Mouse (Mus musculus) bone marrow, adult 2 months (tissue): Measurements from ENCODE around the gene Car12. TPM values are rescaled to one million over a fixed set of nuclear protein-coding genes. Genes with fewer than 3 reads are reported as not detected.

ENCODE experiments used
- H3K27ac ChIP-seq: fragments of 200-500 bp; 2 replicates; pipeline ENCODE4 v1.5.1; 2012; ENCODE audit warnings: low read depth, mild to moderate bottlenecking, control low read depth, inconsistent platforms, low read length; ENCODE audit not compliant: control insufficient read depth, poor library complexity, insufficient read depth
- H3K4me1 ChIP-seq: fragments of 200-500 bp; 2 replicates; pipeline ENCODE4 v1.6.1; 2011; ENCODE audit warnings: low read length; ENCODE audit not compliant: control insufficient read depth, insufficient read depth
- H3K4me3 ChIP-seq: fragments of 200-500 bp; replicated peaks from 2 replicates; pipeline ENCODE3; 2011; ENCODE audit warnings: mild to moderate bottlenecking, low read depth, low read length, control low read depth; ENCODE audit not compliant: control insufficient read depth
- CTCF ChIP-seq: fragments of 200-500 bp; IDR thresholded peaks from 2 replicates; pipeline ENCODE4 v1.5.1; 2011; ENCODE audit warnings: low read length, control low read depth; ENCODE audit not compliant: control insufficient read depth, insufficient read depth
- POLR2A ChIP-seq: fragments of 200-500 bp; IDR thresholded peaks from 2 replicates; pipeline ENCODE4 v1.6.1; 2011; ENCODE audit warnings: low read depth, mild to moderate bottlenecking, control low read depth, low read length, borderline replicate concordance; ENCODE audit not compliant: control insufficient read depth
- WGBS: fragments of 180-500 bp; shearing (Covaris S2); methylation state at CpG from one replicate; pipeline ENCODE4 v1.1.7; 2018; 5-methylcytosine and 5-hydroxymethylcytosine counted together
- polyA plus RNA-seq: library from polyadenylated mRNA; stranded (reverse); fragments of >200 nt; gene quantifications from 2 replicates; pipeline ENCODE4 v1.2.4, GENCODE M21; 2011; ENCODE audit warnings: low replicate concordance; ENCODE audit not compliant: missing spikeins, insufficient read depth, insufficient read length

Car12 gene
- polyA plus RNA-seq, 1 experiment: 0.95 TPM

GRCm38 (mm10) chr9:66716533-66716932 lies 3.0 kb downstream of the Car12 start:
- Histone ChIP-seq H3K4me3 (no peak overlapping the region), H3K27ac (no peak overlapping the region), H3K4me1 (no peaks in the 10 kb centered on the region)
- TF ChIP-seq POLR2A (no peak), CTCF (no peak)
- 81% methylated on average over 3 of the region's 3 CpGs for WGBS

- H3K4me3 ChIP-seq: no peak overlapping the region
- H3K4me1 ChIP-seq: no peaks in the 10 kb centered on the region
- no peak overlapping the region for H3K27ac ChIP-seq
- no peak for TF ChIP-seq POLR2A
- no peak for TF ChIP-seq CTCF
- WGBS: 35% methylated on average over 8 of the region's 8 CpGs
These were observed 7.4 kb downstream of the Car12 start for GRCm38 (mm10) chr9:66720686-66721450.

DNA sequence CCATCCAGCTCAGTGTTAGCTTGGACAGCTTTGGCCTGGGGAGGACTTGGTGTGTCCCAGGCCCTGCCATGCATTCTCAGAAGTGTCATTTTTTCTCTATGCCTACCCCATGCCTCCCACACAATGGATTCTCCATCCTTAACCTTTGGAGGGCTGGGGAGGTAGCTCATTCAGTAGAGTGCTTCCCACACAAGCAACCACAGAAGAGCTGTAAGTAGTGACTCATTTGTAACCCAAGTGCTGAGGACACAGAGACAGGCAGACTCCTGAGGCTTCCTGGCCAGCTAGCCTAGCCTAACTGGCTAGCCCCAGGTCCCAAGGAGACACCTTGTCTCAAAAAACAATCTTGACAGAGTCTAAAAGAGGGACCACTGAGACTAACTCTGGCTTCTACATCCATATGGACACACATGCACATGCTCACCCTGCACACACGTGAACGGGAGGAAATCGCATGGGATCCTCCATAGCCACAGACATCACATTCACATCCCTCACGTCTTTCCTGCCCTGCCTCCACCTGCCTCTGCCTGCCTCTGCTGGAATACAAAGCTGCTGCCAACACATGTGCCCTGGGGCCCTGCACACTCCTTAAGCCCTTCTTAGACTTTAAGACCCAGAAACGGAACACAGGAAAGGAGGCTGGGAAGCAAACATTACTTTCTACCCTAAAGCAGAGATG lies 8.8 kb downstream of the Car12 start:
- Histone ChIP-seq H3K4me3 (no peak overlapping the region), H3K27ac (no peak overlapping the region), H3K4me1 (no peaks in the 10 kb centered on the region)
- TF ChIP-seq CTCF (no peak), POLR2A (no peak)
- 90% methylated on average over 5 of the region's 5 CpGs for WGBS

- TF ChIP-seq CTCF (no peak), POLR2A (no peak)
- Histone ChIP-seq H3K4me3 (no peak overlapping the region), H3K27ac (no peak overlapping the region), H3K4me1 (no peaks in the 10 kb centered on the region)
- 81% methylated on average over 5 of the region's 5 CpGs for WGBS
These were observed 9.4 kb downstream of the Car12 start for GRCm38 (mm10) chr9:66722869-66723272.

DNA sequence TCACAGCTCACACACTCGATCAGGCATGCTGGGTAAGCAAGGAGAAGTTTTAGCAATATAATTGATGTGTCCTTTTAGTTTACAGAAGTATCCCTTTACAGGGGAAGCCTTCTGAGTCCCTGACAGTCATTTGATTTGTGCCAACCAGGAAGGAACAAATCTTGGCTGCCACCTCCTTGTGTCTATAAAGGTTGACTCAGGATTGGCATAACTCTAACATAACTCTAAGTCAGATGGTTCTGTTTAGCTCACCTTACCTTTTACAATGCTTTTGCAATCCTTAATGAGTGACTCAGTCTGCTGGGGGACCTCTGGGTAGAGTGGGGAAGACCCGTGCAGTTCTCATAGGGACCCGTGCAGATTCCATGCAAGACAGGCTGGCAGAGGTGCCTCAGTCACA lies 12.1 kb downstream of the Car12 start:
- Histone ChIP-seq H3K4me3 (no peak overlapping the region), H3K27ac (no peak overlapping the region), H3K4me1 (no peaks in the 10 kb centered on the region)
- 41% methylated on average over 3 of the region's 3 CpGs for WGBS
- TF ChIP-seq CTCF (no peak), POLR2A (no peak)

- H3K4me3 ChIP-seq: no peak overlapping the region
- H3K27ac ChIP-seq: no peak overlapping the region
- 75% methylated on average over 7 of the region's 7 CpGs for WGBS
- TF ChIP-seq POLR2A (no peak), CTCF (no peak)
- H3K4me1 ChIP-seq: no peaks in the 10 kb centered on the region
These were observed 13.8 kb downstream of the Car12 start for GRCm38 (mm10) chr9:66727333-66727732.

DNA sequence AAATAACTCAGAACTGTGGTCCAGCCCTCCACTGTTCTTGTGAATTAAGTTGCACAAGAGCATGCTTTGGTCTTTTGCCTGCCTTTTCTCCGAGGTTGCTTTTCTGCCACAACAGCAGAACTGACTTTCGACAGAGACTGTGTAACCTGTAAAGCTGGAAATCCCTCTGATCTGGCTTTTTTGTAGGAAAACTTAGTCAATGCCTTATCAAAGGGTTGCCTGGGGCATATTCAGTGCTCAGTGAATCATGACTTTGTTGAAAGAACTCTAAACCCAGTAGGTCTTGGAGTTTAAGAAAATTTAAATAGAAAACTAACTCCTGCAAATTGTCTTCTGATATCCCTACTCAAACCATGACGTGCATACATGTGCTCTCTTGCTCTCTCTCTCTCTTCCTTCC lies 17.1 kb downstream of the Car12 start:
- H3K27ac ChIP-seq: no peak overlapping the region
- TF ChIP-seq CTCF (no peak), POLR2A (no peak)
- H3K4me1 ChIP-seq: no peaks in the 10 kb centered on the region
- 39% methylated on average over 3 of the region's 3 CpGs for WGBS
- no peak overlapping the region for H3K4me3 ChIP-seq

- Histone ChIP-seq H3K4me1 (no peaks in the 10 kb centered on the region), H3K27ac (no peak overlapping the region), H3K4me3 (no peak overlapping the region)
- 68% methylated on average over 7 of the region's 7 CpGs for WGBS
- no peak for TF ChIP-seq POLR2A
- no peak for TF ChIP-seq CTCF
These were observed 17.8 kb downstream of the Car12 start for GRCm38 (mm10) chr9:66731284-66731683.
